In the genomic region with DNA sequence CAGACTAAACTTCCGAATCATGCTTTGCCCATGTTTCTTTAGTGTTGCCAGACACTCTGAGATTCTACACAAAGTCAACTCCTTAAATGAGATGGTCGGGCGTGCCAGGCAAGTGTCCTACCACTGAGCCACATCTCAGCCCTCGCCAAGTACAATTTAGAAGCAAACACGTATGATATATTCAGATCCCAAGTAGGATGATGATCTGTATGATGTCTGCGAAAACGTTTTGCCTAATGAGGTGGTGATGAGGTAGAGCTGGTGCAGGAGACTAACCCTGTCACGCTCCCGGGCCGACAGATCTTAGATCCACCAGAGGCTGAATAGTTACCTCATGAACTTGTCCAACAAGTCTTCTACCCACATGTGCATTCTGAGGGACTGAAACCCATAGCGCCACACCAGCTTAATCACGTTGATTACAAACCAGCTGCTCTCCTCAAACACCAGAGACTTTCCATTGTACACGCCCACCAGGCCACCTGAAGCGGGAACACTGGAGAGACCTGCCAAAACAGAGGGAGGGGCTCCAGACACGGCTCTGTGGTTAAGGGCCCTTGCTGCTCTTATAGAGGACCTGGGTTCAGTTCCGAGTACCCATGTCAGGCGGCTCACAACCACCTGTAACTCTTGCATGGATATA, we compare ENCODE assay signal across 30 mouse cellular contexts. TPM values are rescaled to one million over a fixed set of nuclear protein-coding genes. Genes with fewer than 3 reads are reported as not detected.
DNase-seq lines count a peak whose midpoint lies in the region; ATAC-seq lines count a peak whose summit lies in the region.
"Had no signal": no experiment of that assay in that cellular context is flagged by ENCODE, and none has a peak within 500 bp of the region (broad histone marks: within the 10 kb centered on the region; RNA-seq: fewer than 3 reads in every experiment).

No protein-coding gene starts in this region.

- peak; percentile 44 for DNase-seq in embryonic facial prominence, embryonic 14.5 days (ENCODE audit: low spot score)
- no peak for DNase-seq in embryonic facial prominence, embryonic 10.5 days (ENCODE audit: low spot score)
- no peak for DNase-seq in hindbrain, embryonic 11.5 days (ENCODE audit: low spot score)
- no peak for DNase-seq in neural tube, embryonic 10.5 days (ENCODE audit: extremely low spot score, low spot score)
- DNase-seq in spleen, postnatal 36 days (ENCODE audit: low spot score in 2 of 2) = no peak
- DNase-seq: cerebellum, adult 8-10 months; embryo, embryonic 11 days; gastrocnemius, postnatal 14 days; heart, postnatal 14 days; kidney, adult 8-10 months; kidney, postnatal 10 days; lung, postnatal 4 days; thymus, adult 18-20 months; thymus, postnatal 25 days had no signal

- ATAC-seq in embryonic facial prominence, embryonic 14.5 days (ENCODE audit: low read depth) = no peak
- ATAC-seq in hindbrain, embryonic 12.5 days (ENCODE audit: low FRiP score) = no peak
- ATAC-seq in hindbrain, embryonic 11.5 days (ENCODE audit: low FRiP score) = no peak
- ATAC-seq in neural tube, embryonic 13.5 days (ENCODE audit: low read depth) = no peak
- ATAC-seq: forebrain, embryonic 13.5 days; intestine, embryonic 16.5 days; midbrain, embryonic 15.5 days had no signal

- 83% methylated on average over 17 of the region's 17 CpGs for WGBS in embryonic facial prominence, embryonic 14.5 days
- WGBS in embryonic facial prominence, embryonic 10.5 days = 89% methylated on average over 17 of the region's 17 CpGs
- WGBS in hindbrain, embryonic 12.5 days = 93% methylated on average over 17 of the region's 17 CpGs
- WGBS in hindbrain, embryonic 11.5 days = 95% methylated on average over 17 of the region's 17 CpGs
- WGBS in neural tube, embryonic 13.5 days = 94% methylated on average over 17 of the region's 17 CpGs

- H3K27me3 ChIP-seq in embryonic facial prominence, embryonic 14.5 days (replicated peaks; ENCODE audit: control insufficient read depth, insufficient read depth, low read length) = no peaks in the 10 kb centered on the region
- no peaks in the 10 kb centered on the region for H3K27me3 ChIP-seq in embryonic facial prominence, embryonic 10.5 days (replicated peaks; ENCODE audit: low read depth, poor library complexity, severe bottlenecking)
- H3K27me3 ChIP-seq in hindbrain, embryonic 12.5 days = no peaks in the 10 kb centered on the region
- no peaks in the 10 kb centered on the region for H3K27me3 ChIP-seq in hindbrain, embryonic 11.5 days (ENCODE audit: control insufficient read depth, insufficient read depth, low read length)
- peaks cover 9% of the 10 kb centered on the region; the same call in 1 of the 2 replicates for H3K27me3 ChIP-seq in neural tube, embryonic 13.5 days
- H3K27me3 ChIP-seq: forebrain, embryonic 13.5 days; hindbrain, embryonic 13.5 days; limb, embryonic 15.5 days; megakaryocyte, embryonic 14.5 days; midbrain, embryonic 15.5 days had no signal

- H3K4me3 ChIP-seq in embryonic facial prominence, embryonic 14.5 days (ENCODE audit: low read depth, low read length) = no peak overlapping the region
- H3K4me3 ChIP-seq in embryonic facial prominence, embryonic 10.5 days = no peak overlapping the region
- H3K4me3 ChIP-seq in hindbrain, embryonic 12.5 days = no peak overlapping the region
- no peak overlapping the region for H3K4me3 ChIP-seq in hindbrain, embryonic 11.5 days (ENCODE audit: low read depth, low read length)
- H3K4me3 ChIP-seq in neural tube, embryonic 13.5 days = peak overlapping the region; percentile 3; the same call in 1 of the 2 replicates
- H3K4me3 ChIP-seq: embryonic facial prominence, embryonic 13.5 days; limb, embryonic 10.5 days; limb, embryonic 15.5 days; megakaryocyte, embryonic 14.5 days had no signal

- no peak overlapping the region; the same call in 1 of the 2 replicates for H3K4me2 ChIP-seq in embryonic facial prominence, embryonic 14.5 days (ENCODE audit: low read depth, low read length)
- peak overlapping the region; percentile 7; the same call in 1 of the 2 replicates for H3K4me2 ChIP-seq in hindbrain, embryonic 12.5 days (replicated peaks)
- H3K4me2 ChIP-seq in hindbrain, embryonic 11.5 days (replicated peaks; ENCODE audit: low read depth, low read length) = no peak overlapping the region
- no peak overlapping the region for H3K4me2 ChIP-seq in neural tube, embryonic 13.5 days

- H3K36me3 ChIP-seq in embryonic facial prominence, embryonic 14.5 days (ENCODE audit: control insufficient read depth, insufficient read depth, low read length) = peaks cover 43% of the 10 kb centered on the region
- peaks cover 52% of the 10 kb centered on the region for H3K36me3 ChIP-seq in embryonic facial prominence, embryonic 10.5 days (replicated peaks)
- peaks cover 39% of the 10 kb centered on the region for H3K36me3 ChIP-seq in hindbrain, embryonic 12.5 days
- peaks cover 19% of the 10 kb centered on the region for H3K36me3 ChIP-seq in hindbrain, embryonic 11.5 days (ENCODE audit: control insufficient read depth, insufficient read depth, low read length)
- H3K36me3 ChIP-seq in neural tube, embryonic 13.5 days = peaks cover 50% of the 10 kb centered on the region

- H3K4me1 ChIP-seq in embryonic facial prominence, embryonic 14.5 days (ENCODE audit: control insufficient read depth, insufficient read depth, low read length) = peaks cover 13% of the 10 kb centered on the region; the same call in 1 of the 2 replicates
- peaks cover 27% of the 10 kb centered on the region for H3K4me1 ChIP-seq in embryonic facial prominence, embryonic 10.5 days
- H3K4me1 ChIP-seq in hindbrain, embryonic 12.5 days = peaks cover 20% of the 10 kb centered on the region
- peaks cover 8% of the 10 kb centered on the region; the same call in 1 of the 2 replicates for H3K4me1 ChIP-seq in hindbrain, embryonic 11.5 days (replicated peaks; ENCODE audit: control insufficient read depth, insufficient read depth, low read length)
- peaks cover 34% of the 10 kb centered on the region for H3K4me1 ChIP-seq in neural tube, embryonic 13.5 days (replicated peaks)

- H3K9me3 ChIP-seq in embryonic facial prominence, embryonic 14.5 days (ENCODE audit: control insufficient read depth, low read length) = no peaks in the 10 kb centered on the region
- no peaks in the 10 kb centered on the region for H3K9me3 ChIP-seq in embryonic facial prominence, embryonic 10.5 days
- H3K9me3 ChIP-seq in hindbrain, embryonic 12.5 days (replicated peaks) = no peaks in the 10 kb centered on the region
- H3K9me3 ChIP-seq in hindbrain, embryonic 11.5 days (ENCODE audit: control insufficient read depth, low read length) = no peaks in the 10 kb centered on the region
- no peaks in the 10 kb centered on the region for H3K9me3 ChIP-seq in neural tube, embryonic 13.5 days
- H3K9me3 ChIP-seq: embryonic facial prominence, embryonic 13.5 days; forebrain, embryonic 13.5 days; G1E; hindbrain, embryonic 13.5 days; limb, embryonic 10.5 days; limb, embryonic 15.5 days; megakaryocyte, embryonic 14.5 days; midbrain, embryonic 15.5 days had no signal

- no peak overlapping the region for H3K9ac ChIP-seq in embryonic facial prominence, embryonic 14.5 days (ENCODE audit: low read depth, low read length)
- H3K9ac ChIP-seq in hindbrain, embryonic 12.5 days = no peak overlapping the region
- no peak overlapping the region for H3K9ac ChIP-seq in hindbrain, embryonic 11.5 days (ENCODE audit: low read depth, low read length)
- H3K9ac ChIP-seq in neural tube, embryonic 13.5 days = no peak overlapping the region
- H3K9ac ChIP-seq: limb, embryonic 15.5 days; liver, embryonic 14.5 days; midbrain, embryonic 15.5 days had no signal

- no peak overlapping the region for H3K27ac ChIP-seq in embryonic facial prominence, embryonic 14.5 days (replicated peaks; ENCODE audit: low read depth, low read length)
- H3K27ac ChIP-seq in embryonic facial prominence, embryonic 10.5 days (replicated peaks) = no peak overlapping the region
- no peak overlapping the region for H3K27ac ChIP-seq in hindbrain, embryonic 12.5 days
- no peak overlapping the region for H3K27ac ChIP-seq in hindbrain, embryonic 11.5 days (ENCODE audit: low read depth, low read length)
- H3K27ac ChIP-seq in neural tube, embryonic 13.5 days (replicated peaks) = no peak overlapping the region
- H3K27ac ChIP-seq: embryonic facial prominence, embryonic 13.5 days; forebrain, embryonic 13.5 days; hindbrain, embryonic 13.5 days; limb, embryonic 10.5 days; limb, embryonic 15.5 days; liver, embryonic 14.5 days; midbrain, embryonic 15.5 days had no signal

RNA-seq across cellular contexts. Expression of a gene that starts 2.8 kb away (rescaled TPM):
- polyA plus RNA-seq in embryonic facial prominence, embryonic 14.5 days (2014; fragmentation: Nextera tagmentation; extraction: Ambion mirVana) = 80.5 and 95.2 TPM in 2 replicates
- 68.2 and 73.0 TPM in 2 replicates for polyA plus RNA-seq in embryonic facial prominence, embryonic 10.5 days (2016; fragmentation: Nextera tagmentation; extraction: Ambion mirVana)
- 123 and 125 TPM in 2 replicates for polyA plus RNA-seq in hindbrain, embryonic 12.5 days (2016; fragmentation: Nextera tagmentation; extraction: Ambion mirVana)
- 107 and 109 TPM in 2 replicates for polyA plus RNA-seq in hindbrain, embryonic 11.5 days (2014; fragmentation: Nextera tagmentation; extraction: Ambion mirVana)
- 107 and 113 TPM in 2 replicates for polyA plus RNA-seq in neural tube, embryonic 13.5 days (2015; fragmentation: Nextera tagmentation; extraction: Ambion mirVana)

RNA-seq across cellular contexts. Expression of a gene that starts 9.8 kb away (rescaled TPM):
- polyA plus RNA-seq in embryonic facial prominence, embryonic 14.5 days (2014; fragmentation: Nextera tagmentation; extraction: Ambion mirVana) = 130 and 160 TPM in 2 replicates
- polyA plus RNA-seq in embryonic facial prominence, embryonic 10.5 days (2016; fragmentation: Nextera tagmentation; extraction: Ambion mirVana) = 214 and 222 TPM in 2 replicates
- 349 and 355 TPM in 2 replicates for polyA plus RNA-seq in hindbrain, embryonic 12.5 days (2016; fragmentation: Nextera tagmentation; extraction: Ambion mirVana)
- 270 and 292 TPM in 2 replicates for polyA plus RNA-seq in hindbrain, embryonic 11.5 days (2014; fragmentation: Nextera tagmentation; extraction: Ambion mirVana)
- 326 and 340 TPM in 2 replicates for polyA plus RNA-seq in neural tube, embryonic 13.5 days (2015; fragmentation: Nextera tagmentation; extraction: Ambion mirVana)

RNA-seq across cellular contexts. Expression of a gene that starts 23.1 kb away (rescaled TPM):
- 561 and 600 TPM in 2 replicates for polyA plus RNA-seq in embryonic facial prominence, embryonic 14.5 days (2014; fragmentation: Nextera tagmentation; extraction: Ambion mirVana)
- 902 and 949 TPM in 2 replicates for polyA plus RNA-seq in embryonic facial prominence, embryonic 10.5 days (2016; fragmentation: Nextera tagmentation; extraction: Ambion mirVana)
- 394 and 521 TPM in 2 replicates for polyA plus RNA-seq in hindbrain, embryonic 12.5 days (2016; fragmentation: Nextera tagmentation; extraction: Ambion mirVana)
- 610 and 651 TPM in 2 replicates for polyA plus RNA-seq in hindbrain, embryonic 11.5 days (2014; fragmentation: Nextera tagmentation; extraction: Ambion mirVana)
- 397 and 429 TPM in 2 replicates for polyA plus RNA-seq in neural tube, embryonic 13.5 days (2015; fragmentation: Nextera tagmentation; extraction: Ambion mirVana)

RNA-seq across cellular contexts. Expression of a gene that starts 28.8 kb away (rescaled TPM):
- polyA plus RNA-seq in embryonic facial prominence, embryonic 14.5 days (2014; fragmentation: Nextera tagmentation; extraction: Ambion mirVana) = 118 and 124 TPM in 2 replicates
- polyA plus RNA-seq in embryonic facial prominence, embryonic 10.5 days (2016; fragmentation: Nextera tagmentation; extraction: Ambion mirVana) = 191 and 201 TPM in 2 replicates
- polyA plus RNA-seq in hindbrain, embryonic 12.5 days (2016; fragmentation: Nextera tagmentation; extraction: Ambion mirVana) = 107 and 116 TPM in 2 replicates
- polyA plus RNA-seq in hindbrain, embryonic 11.5 days (2014; fragmentation: Nextera tagmentation; extraction: Ambion mirVana) = 137 and 140 TPM in 2 replicates
- 113 and 119 TPM in 2 replicates for polyA plus RNA-seq in neural tube, embryonic 13.5 days (2015; fragmentation: Nextera tagmentation; extraction: Ambion mirVana)

RNA-seq across cellular contexts. Expression of a gene that starts 32.3 kb away (rescaled TPM):
- not detected in 2 replicates for polyA plus RNA-seq in embryonic facial prominence, embryonic 14.5 days (2014; fragmentation: Nextera tagmentation; extraction: Ambion mirVana)
- polyA plus RNA-seq in embryonic facial prominence, embryonic 10.5 days (2016; fragmentation: Nextera tagmentation; extraction: Ambion mirVana) = 0.69 and 2.5 TPM in 2 replicates
- polyA plus RNA-seq in hindbrain, embryonic 12.5 days (2016; fragmentation: Nextera tagmentation; extraction: Ambion mirVana) = not detected in 2 replicates
- not detected in 2 replicates for polyA plus RNA-seq in hindbrain, embryonic 11.5 days (2014; fragmentation: Nextera tagmentation; extraction: Ambion mirVana)
- 0.50 and 0.63 TPM in 2 replicates for polyA plus RNA-seq in neural tube, embryonic 13.5 days (2015; fragmentation: Nextera tagmentation; extraction: Ambion mirVana)
- polyA plus RNA-seq: embryonic facial prominence, embryonic 13.5 days; erythroblast, embryonic 14.5 days; heart, embryonic 14.5 days; hindbrain, embryonic 13.5 days; intestine, embryonic 16.5 days; limb, embryonic 10.5 days; lung, embryonic 16.5 days; midbrain, embryonic 15.5 days; stomach, embryonic 14.5 days had no signal
